19 mouse cellular contexts compared by ENCODE assay signal in the genomic region with DNA sequence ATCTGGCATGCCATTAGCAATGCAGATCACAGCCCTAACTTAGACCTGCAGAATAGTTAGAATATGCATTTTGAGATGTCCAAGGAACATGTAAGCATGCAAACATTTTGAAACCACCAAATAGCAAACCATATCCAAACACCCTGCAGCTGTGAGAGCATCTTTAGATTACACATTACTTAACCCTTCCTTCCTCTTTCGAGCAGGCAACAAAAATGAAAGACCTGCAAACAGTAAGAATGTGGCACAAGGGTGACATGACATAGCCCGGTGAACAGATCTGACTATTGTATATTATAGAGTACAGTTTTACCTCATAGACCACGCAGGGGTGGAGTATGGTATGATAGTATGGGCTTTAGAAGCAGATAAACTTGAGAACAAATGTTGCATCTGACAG.
DNase-seq lines count a peak whose midpoint lies in the region; ATAC-seq lines count a peak whose summit lies in the region.
"Had no signal": no experiment of that assay in that cellular context is flagged by ENCODE, and none has a peak within 500 bp of the region (broad histone marks: within the 10 kb centered on the region; RNA-seq: fewer than 3 reads in every experiment).

No protein-coding gene starts in this region.

- ATAC-seq in granulocyte monocyte progenitor cell, adult 5-6 weeks (replicated peaks; ENCODE audit: poor library complexity, severe bottlenecking): peak; percentile 94
- peak; percentile 93 for ATAC-seq in megakaryocyte, adult 5-6 weeks (ENCODE audit: poor library complexity, severe bottlenecking)
- ATAC-seq: CD4-positive, CD25-positive, alpha-beta regulatory T cell, adult 4 months; forebrain, embryonic 15.5 days; intestine, embryonic 15.5 days had no signal

- DNase-seq in 416B (ENCODE audit: low read depth): peak; percentile 39
- DNase-seq in adrenal gland, postnatal 36 days: no peak
- DNase-seq in layer of hippocampus, adult 8-10 months (ENCODE audit: low spot score in 2 of 2): no peak
- DNase-seq in gastrocnemius, adult 8-10 months (ENCODE audit: low spot score in 2 of 2): no peak
- DNase-seq: adrenal gland, adult 2 months; adrenal gland, postnatal 14 days; cerebellum, adult 11-12 months; cerebellum, adult 9-10 months; cerebellum, postnatal 14 days; gastrocnemius, postnatal 14 days; heart, adult 2 months; heart, postnatal 14 days; heart, postnatal 4 days; kidney, adult 18-20 months had no signal
